Mouse (Mus musculus): Measurements from ENCODE around the gene Shank2. TPM values are rescaled to one million over a fixed set of nuclear protein-coding genes. Genes with fewer than 3 reads are reported as not detected.
A peak's percentile ranks its signal among the peaks of the same experiment; 100 is the strongest.

Shank2 gene
- polyA plus RNA-seq, 1 experiment from 2014 or later, result 16.1 TPM

DNA sequence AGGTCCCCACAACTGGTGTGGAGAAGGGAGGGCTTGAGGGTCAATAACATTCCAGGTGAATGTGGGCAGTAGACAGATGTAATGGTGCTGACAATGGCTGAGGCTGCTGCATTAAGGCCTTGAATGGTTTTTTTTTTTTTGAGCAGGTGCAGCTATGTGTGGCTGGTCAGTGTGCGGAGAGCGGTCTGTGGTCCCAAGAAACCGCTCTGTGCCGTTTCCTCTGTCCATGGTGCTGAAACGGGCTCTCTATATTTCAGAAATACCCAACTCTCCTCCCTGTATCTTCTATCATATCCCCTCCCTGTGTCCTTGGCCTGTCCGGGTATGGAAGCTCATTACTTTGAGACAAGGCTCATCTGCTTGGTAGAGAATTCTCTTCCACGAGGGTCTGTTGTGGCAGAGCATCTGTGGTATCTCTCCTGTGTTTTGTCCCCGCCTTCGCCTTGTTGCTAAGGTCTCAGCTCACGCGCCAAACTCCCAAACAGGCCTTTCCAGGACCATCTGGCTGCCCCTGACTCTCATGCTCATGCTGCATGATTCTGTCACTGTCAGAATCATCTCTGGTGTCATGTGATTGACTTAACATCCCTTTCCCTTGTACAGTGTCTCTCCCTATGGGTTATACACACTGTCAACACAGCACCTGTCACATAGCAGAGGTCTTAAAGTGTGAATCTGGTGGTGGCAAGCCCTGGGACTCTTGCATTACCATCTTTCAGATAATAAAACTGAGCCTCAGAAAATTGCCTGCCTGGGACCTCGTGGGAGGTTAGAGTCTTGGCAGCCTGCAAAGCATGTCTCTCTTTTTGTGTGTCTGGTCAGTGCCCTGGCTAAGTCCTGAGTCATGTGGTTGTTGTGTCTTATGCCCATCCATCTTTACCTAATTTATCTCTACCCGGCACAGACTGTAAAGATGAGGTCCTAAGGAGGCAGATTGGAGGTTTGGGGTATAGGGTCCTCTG lies 292.8 kb downstream of the Shank2 start:
- Histone ChIP-seq H3K27ac (ENCODE audit: low read depth, low read length) (no peak overlapping the region), H3K9ac (replicated peaks; ENCODE audit: low read depth, low read length) (no peak overlapping the region), H3K4me2 (ENCODE audit: low read depth, low read length) (no peak overlapping the region), H3K27me3 (ENCODE audit: control insufficient read depth, insufficient read depth, low read length) (no peaks in the 10 kb centered on the region), H3K36me3 (ENCODE audit: control insufficient read depth, insufficient read depth, low read length) (no peaks in the 10 kb centered on the region), H3K4me3 (ENCODE audit: low read depth, low read length) (no peak overlapping the region), H3K9me3 (ENCODE audit: control insufficient read depth, low read length) (no peaks in the 10 kb centered on the region), H3K4me1 (ENCODE audit: control insufficient read depth, insufficient read depth, low read length) (peaks cover 16% of the 10 kb centered on the region)
- 39% methylated on average over 13 of the region's 13 CpGs for WGBS
- no peak for ATAC-seq (ENCODE audit: low read depth)

DNA sequence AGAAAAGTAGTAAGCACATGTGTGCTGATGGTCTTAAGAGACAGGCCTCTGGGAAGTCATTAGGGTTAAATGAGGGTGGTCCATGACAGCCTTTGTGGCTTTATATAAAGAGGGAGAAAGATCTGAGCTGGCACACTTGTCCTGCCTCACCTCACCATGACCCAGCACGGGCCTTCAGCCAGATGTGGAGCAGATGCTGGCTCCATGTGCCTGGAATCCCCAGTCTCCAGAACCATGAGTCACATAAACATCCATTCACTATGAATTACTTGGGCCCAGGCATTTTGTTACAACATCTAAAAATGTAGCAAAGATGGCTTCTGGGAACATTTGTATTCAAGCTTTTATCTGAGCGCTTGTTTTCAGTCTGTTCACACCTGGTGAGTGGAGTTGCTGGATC lies 297.6 kb downstream of the Shank2 start:
- Histone ChIP-seq H3K27ac (ENCODE audit: low read depth, low read length) (no peak overlapping the region), H3K36me3 (ENCODE audit: control insufficient read depth, insufficient read depth, low read length) (no peaks in the 10 kb centered on the region), H3K4me1 (ENCODE audit: control insufficient read depth, insufficient read depth, low read length) (peaks cover 2% of the 10 kb centered on the region; the same call in 1 of the 2 replicates), H3K9me3 (ENCODE audit: control insufficient read depth, low read length) (no peaks in the 10 kb centered on the region), H3K9ac (replicated peaks; ENCODE audit: low read depth, low read length) (no peak overlapping the region), H3K4me3 (ENCODE audit: low read depth, low read length) (no peak overlapping the region), H3K27me3 (ENCODE audit: control insufficient read depth, insufficient read depth, low read length) (no peaks in the 10 kb centered on the region), H3K4me2 (ENCODE audit: low read depth, low read length) (no peak overlapping the region)
- WGBS, result 88% methylated on average over 2 of the region's 2 CpGs
- no peak for ATAC-seq (ENCODE audit: low read depth)

DNA sequence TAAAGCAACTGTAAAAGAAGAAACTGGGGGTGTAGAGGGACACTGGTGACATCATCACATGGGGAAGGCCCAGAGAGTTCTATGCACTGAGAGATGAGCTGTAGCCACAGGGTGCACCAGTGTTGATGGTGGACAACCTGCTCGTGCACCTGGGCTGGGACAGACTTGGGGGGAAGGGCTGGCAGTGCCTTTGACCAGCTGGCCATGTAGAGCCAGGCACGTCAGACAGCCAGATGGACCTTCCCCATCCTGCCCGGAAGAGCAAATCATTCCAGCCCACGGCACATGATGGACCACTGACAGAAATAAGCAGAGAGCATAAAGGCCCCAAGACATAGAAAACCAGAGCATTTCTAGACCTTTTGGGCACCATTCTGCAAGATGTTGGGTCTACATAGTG lies 299.9 kb downstream of the Shank2 start:
- ATAC-seq (ENCODE audit: low read depth), result no peak
- Histone ChIP-seq H3K36me3 (ENCODE audit: control insufficient read depth, insufficient read depth, low read length) (no peaks in the 10 kb centered on the region), H3K4me1 (ENCODE audit: control insufficient read depth, insufficient read depth, low read length) (no peaks in the 10 kb centered on the region), H3K27me3 (ENCODE audit: control insufficient read depth, insufficient read depth, low read length) (no peaks in the 10 kb centered on the region), H3K4me2 (ENCODE audit: low read depth, low read length) (no peak overlapping the region), H3K9me3 (ENCODE audit: control insufficient read depth, low read length) (no peaks in the 10 kb centered on the region), H3K27ac (ENCODE audit: low read depth, low read length) (no peak overlapping the region), H3K9ac (replicated peaks; ENCODE audit: low read depth, low read length) (no peak overlapping the region), H3K4me3 (ENCODE audit: low read depth, low read length) (no peak overlapping the region)
- WGBS, result 82% methylated on average over 4 of the region's 4 CpGs

DNA sequence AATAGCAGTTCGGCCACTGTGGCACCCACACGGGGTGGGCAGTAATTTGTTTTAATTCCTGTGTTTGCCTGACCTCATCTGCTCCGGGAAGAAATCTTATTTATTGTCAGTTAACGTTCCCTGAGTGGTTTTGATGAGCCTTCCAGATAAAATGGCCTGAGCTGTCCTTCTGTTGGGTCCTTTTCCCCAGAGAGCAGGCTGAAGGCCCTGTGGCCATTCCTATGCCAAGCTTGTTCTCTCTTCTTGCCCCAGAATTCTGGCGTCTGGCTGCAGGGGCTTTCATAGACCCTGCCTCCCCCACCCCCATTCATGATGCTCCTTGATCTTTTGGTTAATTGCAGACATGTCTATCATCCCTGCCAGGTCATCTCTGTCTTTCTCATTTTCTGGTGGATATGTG lies 300.8 kb downstream of the Shank2 start:
- Histone ChIP-seq H3K4me1 (ENCODE audit: control insufficient read depth, insufficient read depth, low read length) (no peaks in the 10 kb centered on the region), H3K27me3 (ENCODE audit: control insufficient read depth, insufficient read depth, low read length) (no peaks in the 10 kb centered on the region), H3K4me2 (ENCODE audit: low read depth, low read length) (no peak overlapping the region), H3K36me3 (ENCODE audit: control insufficient read depth, insufficient read depth, low read length) (no peaks in the 10 kb centered on the region), H3K9ac (replicated peaks; ENCODE audit: low read depth, low read length) (no peak overlapping the region), H3K4me3 (ENCODE audit: low read depth, low read length) (no peak overlapping the region), H3K27ac (ENCODE audit: low read depth, low read length) (no peak overlapping the region), H3K9me3 (ENCODE audit: control insufficient read depth, low read length) (no peaks in the 10 kb centered on the region)
- no peak for ATAC-seq (ENCODE audit: low read depth)
- 34% methylated on average over 5 of the region's 5 CpGs for WGBS

DNA sequence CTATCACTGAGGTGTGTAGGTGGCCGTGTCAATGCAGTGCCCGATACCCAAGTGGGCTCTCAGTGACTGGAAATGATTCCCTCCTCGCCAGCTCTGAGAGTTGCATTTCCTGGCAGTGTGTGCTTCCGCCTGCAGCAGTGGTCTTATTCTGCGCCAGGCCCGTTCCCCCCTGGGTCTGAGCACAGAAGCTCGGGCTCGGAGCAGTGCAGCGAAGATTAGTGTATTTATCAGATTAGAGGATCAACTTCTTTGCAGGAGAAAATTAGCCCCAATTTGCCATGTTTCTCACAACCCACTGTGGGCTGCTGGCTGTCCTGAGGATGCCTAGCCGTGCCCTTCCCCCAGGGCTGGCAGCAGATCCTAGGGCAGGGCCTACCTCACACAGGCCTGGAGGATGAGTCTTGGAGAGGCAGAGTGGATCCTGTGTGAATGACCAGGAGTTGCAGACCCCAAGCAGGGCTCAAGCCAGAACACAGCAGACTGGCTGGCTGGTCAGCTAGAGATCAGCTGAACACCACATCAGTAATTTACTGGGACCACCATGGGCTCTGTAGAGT lies 306.2 kb downstream of the Shank2 start:
- ATAC-seq (ENCODE audit: low read depth), result no peak
- WGBS, result 88% methylated on average over 10 of the region's 10 CpGs

DNA sequence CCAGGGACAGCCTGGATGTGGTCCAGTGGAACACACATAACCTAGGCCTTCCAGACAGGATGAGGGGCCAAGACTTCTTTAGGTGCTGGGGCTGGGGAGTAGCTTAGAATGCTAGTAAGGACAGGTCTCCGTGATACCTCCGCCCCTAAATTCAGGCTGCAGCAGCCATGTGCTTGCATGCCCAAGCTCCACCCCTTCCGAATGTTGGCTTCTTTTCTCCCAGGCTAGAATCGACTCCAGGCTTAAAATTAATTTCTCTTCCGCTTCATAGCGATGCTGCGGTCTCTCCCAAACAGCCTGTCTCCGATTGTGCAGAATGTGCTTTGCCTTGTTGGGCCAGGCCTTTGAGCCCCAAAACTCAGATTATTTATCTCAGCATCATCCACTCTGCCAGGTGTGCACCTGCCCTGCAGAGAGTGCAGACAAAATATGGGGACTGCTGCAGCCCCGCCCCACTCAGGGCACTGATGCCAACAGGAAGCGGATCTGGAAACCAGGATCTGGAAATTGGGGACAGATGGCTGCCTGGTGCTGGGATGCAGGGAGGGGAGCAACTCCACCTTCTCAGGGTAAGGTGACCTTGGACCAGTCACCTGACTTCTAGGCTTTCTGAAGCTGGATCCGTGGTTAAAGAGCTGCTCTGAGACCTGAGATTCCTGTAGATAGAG lies 312.8 kb downstream of the Shank2 start:
- H3K4me3 ChIP-seq (ENCODE audit: low read depth, low read length), result no peak overlapping the region
- 93% methylated on average over 11 of the region's 11 CpGs for WGBS
- H3K9ac ChIP-seq (replicated peaks; ENCODE audit: low read depth, low read length), result no peak overlapping the region
- no peaks in the 10 kb centered on the region for H3K36me3 ChIP-seq (ENCODE audit: control insufficient read depth, insufficient read depth, low read length)
- H3K27me3 ChIP-seq (ENCODE audit: control insufficient read depth, insufficient read depth, low read length), result no peaks in the 10 kb centered on the region
- ATAC-seq (ENCODE audit: low read depth), result no peak
- no peak overlapping the region for H3K4me2 ChIP-seq (ENCODE audit: low read depth, low read length)
- H3K4me1 ChIP-seq (ENCODE audit: control insufficient read depth, insufficient read depth, low read length), result peaks cover 9% of the 10 kb centered on the region
- H3K9me3 ChIP-seq (ENCODE audit: control insufficient read depth, low read length), result no peaks in the 10 kb centered on the region
- H3K27ac ChIP-seq (ENCODE audit: low read depth, low read length), result no peak overlapping the region

More for the DNA sequence above, 306.2 kb downstream of the Shank2 start:
- Histone ChIP-seq H3K9me3 (ENCODE audit: control insufficient read depth, low read length) (no peaks in the 10 kb centered on the region), H3K4me1 (ENCODE audit: control insufficient read depth, insufficient read depth, low read length) (no peaks in the 10 kb centered on the region), H3K36me3 (ENCODE audit: control insufficient read depth, insufficient read depth, low read length) (no peaks in the 10 kb centered on the region), H3K27ac (ENCODE audit: low read depth, low read length) (no peak overlapping the region), H3K9ac (replicated peaks; ENCODE audit: low read depth, low read length) (no peak overlapping the region), H3K27me3 (ENCODE audit: control insufficient read depth, insufficient read depth, low read length) (no peaks in the 10 kb centered on the region), H3K4me3 (ENCODE audit: low read depth, low read length) (no peak overlapping the region), H3K4me2 (ENCODE audit: low read depth, low read length) (no peak overlapping the region)

DNA sequence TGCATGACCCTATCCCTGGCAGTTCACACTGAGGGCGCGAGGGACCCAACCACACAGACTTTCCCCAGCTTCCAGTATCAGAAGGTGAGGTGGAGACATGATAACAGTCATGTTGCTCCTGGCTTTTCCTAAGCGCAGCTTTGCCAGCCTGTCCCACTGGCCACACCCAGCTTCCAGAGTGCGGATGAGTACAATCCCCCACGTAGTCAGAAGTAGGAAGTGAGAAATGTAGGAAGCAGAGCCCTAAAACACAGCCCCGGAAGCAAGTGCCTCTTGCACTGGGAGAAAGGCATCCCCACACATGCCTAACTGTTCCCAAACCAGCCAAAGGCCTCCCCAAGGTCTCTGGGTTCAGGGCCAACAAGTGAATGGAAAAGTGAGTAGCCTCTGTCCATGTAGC lies 314.5 kb downstream of the Shank2 start:
- H3K27ac ChIP-seq (ENCODE audit: low read depth, low read length), result no peak overlapping the region
- no peak overlapping the region for H3K9ac ChIP-seq (replicated peaks; ENCODE audit: low read depth, low read length)
- H3K9me3 ChIP-seq (ENCODE audit: control insufficient read depth, low read length), result no peaks in the 10 kb centered on the region
- ATAC-seq (ENCODE audit: low read depth), result no peak
- H3K4me1 ChIP-seq (ENCODE audit: control insufficient read depth, insufficient read depth, low read length), result peaks cover 9% of the 10 kb centered on the region
- no peaks in the 10 kb centered on the region for H3K27me3 ChIP-seq (ENCODE audit: control insufficient read depth, insufficient read depth, low read length)
- no peaks in the 10 kb centered on the region for H3K36me3 ChIP-seq (ENCODE audit: control insufficient read depth, insufficient read depth, low read length)
- no peak overlapping the region for H3K4me2 ChIP-seq (ENCODE audit: low read depth, low read length)
- WGBS, result 86% methylated on average over 6 of the region's 6 CpGs
- H3K4me3 ChIP-seq (ENCODE audit: low read depth, low read length), result no peak overlapping the region

DNA sequence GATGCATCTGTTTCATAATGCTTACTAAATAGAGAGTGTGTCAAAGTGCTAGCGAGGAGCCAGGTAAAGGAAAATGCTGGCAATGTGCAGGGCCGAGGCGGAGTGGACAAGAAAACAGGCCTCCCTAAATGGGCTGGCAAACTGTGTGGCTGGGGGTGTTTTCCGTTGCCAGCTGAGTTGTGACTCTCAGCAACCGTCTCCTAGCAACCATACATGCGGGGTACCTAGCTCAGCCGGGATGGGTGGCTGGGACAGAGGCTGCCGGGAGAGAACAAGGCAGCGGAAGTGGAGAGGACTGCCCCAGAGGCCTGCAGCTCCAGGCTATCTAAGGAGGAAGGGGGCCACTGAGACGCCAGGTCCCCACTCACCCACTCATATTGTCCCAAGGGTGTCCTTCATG lies 315.1 kb downstream of the Shank2 start:
- H3K4me1 ChIP-seq (ENCODE audit: control insufficient read depth, insufficient read depth, low read length), result peaks cover 9% of the 10 kb centered on the region
- 20% methylated on average over 10 of the region's 10 CpGs for WGBS
- H3K9ac ChIP-seq (replicated peaks; ENCODE audit: low read depth, low read length), result no peak overlapping the region
- H3K9me3 ChIP-seq (ENCODE audit: control insufficient read depth, low read length), result no peaks in the 10 kb centered on the region
- H3K36me3 ChIP-seq (ENCODE audit: control insufficient read depth, insufficient read depth, low read length), result no peaks in the 10 kb centered on the region
- peak; percentile 71; the same call in 1 of the 2 replicates for ATAC-seq (ENCODE audit: low read depth)
- no peak overlapping the region for H3K4me3 ChIP-seq (ENCODE audit: low read depth, low read length)
- H3K4me2 ChIP-seq (ENCODE audit: low read depth, low read length), result no peak overlapping the region
- H3K27ac ChIP-seq (ENCODE audit: low read depth, low read length), result no peak overlapping the region
- no peaks in the 10 kb centered on the region for H3K27me3 ChIP-seq (ENCODE audit: control insufficient read depth, insufficient read depth, low read length)

DNA sequence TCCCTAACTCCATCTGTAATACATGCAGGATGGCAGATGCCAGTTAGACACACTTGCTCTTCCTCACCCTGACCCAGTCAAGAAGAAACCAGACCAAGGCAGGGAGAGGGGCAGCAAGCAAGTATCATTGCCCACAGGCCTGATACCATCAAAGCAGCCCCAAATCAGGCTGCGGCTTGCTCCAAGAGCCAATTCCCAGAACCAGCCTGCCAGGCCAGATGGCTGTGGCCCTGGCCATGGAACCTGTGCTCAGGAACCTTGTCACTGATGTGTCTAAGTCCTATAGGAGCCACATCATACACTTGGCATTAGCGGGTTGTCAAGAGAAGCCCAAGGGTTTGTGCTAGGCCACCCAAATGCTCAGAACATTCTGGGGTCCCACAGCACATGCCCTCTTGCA lies 322.3 kb downstream of the Shank2 start:
- no peaks in the 10 kb centered on the region for H3K4me1 ChIP-seq (ENCODE audit: control insufficient read depth, insufficient read depth, low read length)
- no peaks in the 10 kb centered on the region for H3K36me3 ChIP-seq (ENCODE audit: control insufficient read depth, insufficient read depth, low read length)
- no peak overlapping the region for H3K4me2 ChIP-seq (ENCODE audit: low read depth, low read length)
- no peak overlapping the region for H3K9ac ChIP-seq (replicated peaks; ENCODE audit: low read depth, low read length)
- H3K27me3 ChIP-seq (ENCODE audit: control insufficient read depth, insufficient read depth, low read length), result no peaks in the 10 kb centered on the region
- no peak overlapping the region for H3K27ac ChIP-seq (ENCODE audit: low read depth, low read length)
- no peak for ATAC-seq (ENCODE audit: low read depth)
- WGBS, result 100% methylated on average over 2 of the region's 2 CpGs
- no peak overlapping the region for H3K4me3 ChIP-seq (ENCODE audit: low read depth, low read length)
- no peaks in the 10 kb centered on the region for H3K9me3 ChIP-seq (ENCODE audit: control insufficient read depth, low read length)
